Mouse (Mus musculus) MEL (cell line): ENCODE measurements around the gene Gm27027. TPM values are rescaled to one million over a fixed set of nuclear protein-coding genes. Genes with fewer than 3 reads are reported as not detected.

ENCODE experiments used
- DNase-seq: peaks from one replicate; pipeline ENCODE4 v3.0.0; 2011; ENCODE audit warnings: low read depth, low spot score
- H3K27ac ChIP-seq: 2 replicates; pipeline ENCODE4 v1.5.1; 2012; ENCODE audit warnings: low read depth, mild to moderate bottlenecking, control low read depth, low read length, moderate library complexity; ENCODE audit not compliant: control insufficient read depth
- H3K27me3 ChIP-seq, 2 experiments: fragments of 150-350 bp in 1 of 2; sonication (generic) in 1 of 2; 2 replicates each; pipeline ENCODE4 v1.6.1; 2012; ENCODE audit warnings: low read length in 2 of 2, mild to moderate bottlenecking in 2 of 2, improper control_type of control experiment in 1 of 2, moderate library complexity in 1 of 2; ENCODE audit not compliant: insufficient read depth in 2 of 2, control insufficient read depth in 1 of 2
- H3K36me3 ChIP-seq, 2 experiments: 2 replicates each; pipeline ENCODE4 v1.6.1; 2012 to 2014; ENCODE audit warnings: low read length in 2 of 2, improper control_type of control experiment in 1 of 2, inconsistent platforms in 1 of 2, mild to moderate bottlenecking in 1 of 2; ENCODE audit not compliant: insufficient read depth in 2 of 2, control insufficient read depth in 1 of 2
- H3K4me1 ChIP-seq, 2 experiments: fragments of 150-350 bp in 1 of 2; sonication (generic) in 1 of 2; 2 replicates each; pipeline ENCODE4 v1.6.1; 2012; ENCODE audit warnings: low read length in 2 of 2, improper control_type of control experiment in 1 of 2, mild to moderate bottlenecking in 1 of 2; ENCODE audit not compliant: insufficient read depth in 2 of 2, control insufficient read depth in 1 of 2
- H3K4me3 ChIP-seq, 2 experiments: fragments of 150-350 bp in 1 of 2; sonication (generic) in 1 of 2; 2 replicates each; pipeline ENCODE4 v1.5.1; 2012; ENCODE audit warnings: low read depth in 2 of 2, low read length in 2 of 2, mild to moderate bottlenecking in 2 of 2, moderate library complexity in 2 of 2, control low read depth in 1 of 2, improper control_type of control experiment in 1 of 2; ENCODE audit not compliant: control insufficient read depth in 1 of 2, insufficient read depth in 1 of 2
- H3K79me2 ChIP-seq: 2 replicates; pipeline ENCODE4 v1.6.1; 2012; ENCODE audit warnings: mild to moderate bottlenecking, low read length, moderate library complexity; ENCODE audit not compliant: control insufficient read depth, poor library complexity, insufficient read depth
- H3K9ac ChIP-seq: 2 replicates; pipeline ENCODE4 v1.6.1; 2012; ENCODE audit warnings: low read depth, mild to moderate bottlenecking, control low read depth, low read length, moderate library complexity; ENCODE audit not compliant: control insufficient read depth, poor library complexity, severe bottlenecking
- H3K9me3 ChIP-seq: fragments of 150-350 bp; sonication (generic); replicated peaks from 2 replicates; pipeline ENCODE4 v1.6.1; 2012; ENCODE audit warnings: mild to moderate bottlenecking, low read length, improper control_type of control experiment, moderate library complexity; ENCODE audit not compliant: insufficient read depth
- CHD1 ChIP-seq: IDR thresholded peaks from 2 replicates; pipeline ENCODE4 v1.6.1; 2012; ENCODE audit warnings: low read depth, mild to moderate bottlenecking, inconsistent platforms, low read length, improper control_type of control experiment
- CHD2 ChIP-seq: IDR thresholded peaks from 2 replicates; pipeline ENCODE4 v1.6.1; 2011; ENCODE audit warnings: low read length, improper control_type of control experiment
- ETS1 ChIP-seq: IDR thresholded peaks from 2 replicates; pipeline ENCODE4 v1.6.1; 2012; ENCODE audit warnings: low read depth, mild to moderate bottlenecking, inconsistent platforms, low read length, improper control_type of control experiment, moderate library complexity
- GABPA ChIP-seq: IDR thresholded peaks from 2 replicates; pipeline ENCODE4 v1.6.1; 2012; ENCODE audit warnings: low read depth, mild to moderate bottlenecking, inconsistent platforms, low read length, improper control_type of control experiment, moderate library complexity
- JUND ChIP-seq: IDR thresholded peaks from 2 replicates; pipeline ENCODE4 v1.6.1; 2011; ENCODE audit warnings: low read depth, mild to moderate bottlenecking, improper control_type of control experiment, low read length
- KAT2A ChIP-seq: conservative IDR thresholded peaks from 2 replicates; pipeline ENCODE4 v1.6.1; 2012; ENCODE audit warnings: low read depth, low read length, improper control_type of control experiment, inconsistent platforms
- MAFK ChIP-seq: IDR thresholded peaks from 2 replicates; pipeline ENCODE4 v1.6.1; 2011; ENCODE audit warnings: low read depth, mild to moderate bottlenecking, low read length, improper control_type of control experiment, borderline replicate concordance
- MAZ ChIP-seq: IDR thresholded peaks from 2 replicates; pipeline ENCODE4 v1.6.1; 2012; ENCODE audit warnings: low read depth, mild to moderate bottlenecking, inconsistent platforms, low read length, improper control_type of control experiment
- MXI1 ChIP-seq: IDR thresholded peaks from 2 replicates; pipeline ENCODE4 v1.6.1; 2011; ENCODE audit warnings: mild to moderate bottlenecking, low read depth, low read length, improper control_type of control experiment
- MYB ChIP-seq: IDR thresholded peaks from 2 replicates; pipeline ENCODE4 v1.6.1; 2011; ENCODE audit warnings: mild to moderate bottlenecking, low read depth, low read length, improper control_type of control experiment
- MYC ChIP-seq: IDR thresholded peaks from 2 replicates; pipeline ENCODE4 v1.6.1; 2011; ENCODE audit warnings: low read depth, mild to moderate bottlenecking, low read length, improper control_type of control experiment, moderate library complexity
- POLR2AphosphoS2 ChIP-seq: IDR thresholded peaks from 2 replicates; pipeline ENCODE4 v1.6.1; 2011; ENCODE audit warnings: low read length, improper control_type of control experiment
- RCOR1 ChIP-seq: IDR thresholded peaks from 2 replicates; pipeline ENCODE4 v1.6.1; 2012; ENCODE audit warnings: low read depth, mild to moderate bottlenecking, inconsistent platforms, low read length, improper control_type of control experiment
- SIN3A ChIP-seq: IDR thresholded peaks from 2 replicates; pipeline ENCODE4 v1.6.1; 2012; ENCODE audit warnings: low read length, improper control_type of control experiment, inconsistent platforms
- SMC3 ChIP-seq: IDR thresholded peaks from 2 replicates; pipeline ENCODE4 v1.6.1; 2011; ENCODE audit warnings: low read depth, low read length, improper control_type of control experiment
- TAL1 ChIP-seq: IDR thresholded peaks from 2 replicates; pipeline ENCODE4 v1.6.1; 2012; ENCODE audit warnings: mild to moderate bottlenecking, inconsistent platforms, low read length, moderate library complexity, mixed read lengths
- TCF12 ChIP-seq: IDR thresholded peaks from 2 replicates; pipeline ENCODE4 v1.6.1; 2014; ENCODE audit warnings: low read depth, mild to moderate bottlenecking, inconsistent platforms, low read length, improper control_type of control experiment, moderate library complexity
- USF1 ChIP-seq: IDR thresholded peaks from 2 replicates; pipeline ENCODE4 v1.6.1; 2014; ENCODE audit warnings: low read depth, mild to moderate bottlenecking, inconsistent platforms, low read length, improper control_type of control experiment, moderate library complexity
- ZMIZ1 ChIP-seq: IDR thresholded peaks from 2 replicates; pipeline ENCODE4 v1.6.1; 2012; ENCODE audit warnings: low read depth, mild to moderate bottlenecking, inconsistent platforms, low read length, improper control_type of control experiment, moderate library complexity
- ZNF384 ChIP-seq: IDR thresholded peaks from 2 replicates; pipeline ENCODE4 v1.6.1; 2012; ENCODE audit warnings: low read depth, mild to moderate bottlenecking, inconsistent platforms, low read length, improper control_type of control experiment
- polyA plus RNA-seq, 2 experiments: library from polyadenylated mRNA; stranded (reverse) in 1 of 2; unstranded in 1 of 2; fragments of >175 nt in 1 of 2; fragments of >200 nt in 1 of 2; gene quantifications; 2 replicates each; pipeline versions ENCODE4 v1.2.1 to v1.2.4; 2012; ENCODE audit warnings: low replicate concordance in 2 of 2, low read depth in 1 of 2; ENCODE audit not compliant: insufficient read length in 2 of 2, insufficient read depth in 1 of 2, missing spikeins in 1 of 2
- total RNA-seq: library from RNA; depleted of rRNA; stranded (reverse); fragments of 300-350 nt; gene quantifications from 2 replicates; pipeline ENCODE4 v1.2.3, GENCODE M21; 2012

The Gm27027 gene
- total and polyA plus RNA-seq, 3 experiments: not detected

DNA sequence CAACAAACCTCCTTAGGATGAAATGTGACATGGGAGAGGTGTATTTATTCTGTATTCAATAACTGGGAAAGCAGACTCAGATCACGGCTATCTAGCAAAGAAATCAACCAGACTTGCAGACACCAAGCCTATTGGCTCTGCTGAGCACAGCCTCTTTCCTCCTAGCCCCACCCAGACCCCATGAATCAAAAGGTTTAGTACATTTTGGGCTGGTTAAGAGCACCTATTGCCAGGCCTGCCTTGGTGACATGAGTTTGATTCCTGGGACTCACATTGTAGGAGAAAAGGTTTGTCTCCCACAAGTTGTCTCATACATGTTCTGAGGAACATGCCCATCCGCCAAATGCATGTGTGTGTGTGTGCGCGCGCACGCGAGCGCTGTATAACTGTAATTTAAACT lies 70.0 kb downstream of the Gm27027 start:
- H3K9ac ChIP-seq: no peak overlapping the region
- H3K4me1 ChIP-seq: no peaks in the 10 kb centered on the region
- no peaks in the 10 kb centered on the region for H3K36me3 ChIP-seq
- TF ChIP-seq ETS1: no peak
- no peak for TF ChIP-seq MAFK
- TF ChIP-seq MYB: no peak
- TF ChIP-seq GABPA: no peak
- TF ChIP-seq USF1: no peak
- no peak for TF ChIP-seq SIN3A
- TF ChIP-seq POLR2AphosphoS2: no peak
- no peak for TF ChIP-seq MXI1
- TF ChIP-seq KAT2A: no peak
- TF ChIP-seq ZMIZ1: no peak
- no peak for TF ChIP-seq RCOR1
- no peak for TF ChIP-seq SMC3
- no peak for TF ChIP-seq CHD1
- TF ChIP-seq TCF12: no peak
- TF ChIP-seq TAL1: no peak
- TF ChIP-seq ZNF384: no peak
- no peak for TF ChIP-seq JUND
- peaks cover 6 to 12% of the 10 kb centered on the region in 2 experiments for H3K27me3 ChIP-seq
- DNase-seq: no peak
- no peaks in the 10 kb centered on the region for H3K9me3 ChIP-seq
- no peak overlapping the region for H3K4me3 ChIP-seq
- no peak overlapping the region for H3K27ac ChIP-seq
- no peaks in the 10 kb centered on the region for H3K79me2 ChIP-seq

DNA sequence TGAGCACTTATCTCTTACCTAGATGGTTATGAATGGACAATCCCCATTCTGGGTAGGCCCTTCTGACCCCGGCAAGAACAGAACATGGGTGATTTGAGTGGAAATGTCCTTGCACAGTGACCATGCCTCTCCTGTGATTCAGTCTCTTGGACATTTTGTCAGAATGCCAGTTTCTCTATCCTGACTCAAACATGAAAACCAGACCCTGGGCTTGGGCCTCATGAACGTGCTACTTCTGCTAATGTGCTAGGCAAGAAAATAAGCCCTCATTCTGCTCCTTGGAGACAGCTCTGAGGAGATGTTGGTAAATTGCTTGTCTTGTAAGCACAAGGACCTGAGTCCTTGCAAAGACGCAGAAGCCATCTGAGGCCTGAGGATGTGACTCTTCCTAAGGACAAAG lies 77.1 kb downstream of the Gm27027 start:
- H3K27ac ChIP-seq: no peak overlapping the region
- H3K36me3 ChIP-seq: no peaks in the 10 kb centered on the region
- no peaks in the 10 kb centered on the region for H3K4me1 ChIP-seq
- no peak overlapping the region for H3K4me3 ChIP-seq
- no peak overlapping the region for H3K9ac ChIP-seq
- H3K9me3 ChIP-seq: no peaks in the 10 kb centered on the region
- no peak for DNase-seq
- peaks cover 0 to 5% of the 10 kb centered on the region in 2 experiments; a peak in 3 of 4 replicates for H3K27me3 ChIP-seq
- H3K79me2 ChIP-seq: no peaks in the 10 kb centered on the region
- no peak for TF ChIP-seq MAZ
- no peak for TF ChIP-seq MYC
- TF ChIP-seq CHD2: no peak
